Mouse (Mus musculus) layer of hippocampus, adult 8-10 months (tissue): ENCODE measurements at regions not wholly inside any gene's neighbourhood (a gene's known extent, or its start where the extent isn't known, plus 50 kb on each side); places are given as distances from the start of the nearest gene placed in this dataset.
A peak's percentile ranks its signal among the peaks of the same experiment; 100 is the strongest.

ENCODE experiments used
- DNase-seq, 2 experiments: peaks; one replicate each; pipeline ENCODE4 v3.0.0; 2022; ENCODE audit warnings: low spot score in 2 of 2

- DNase-seq: no peak
Measured at GRCm38 (mm10) chr9:30174646-30175045, 211.7 kb upstream of the Ntm start.

GRCm38 (mm10) chr9:30175376-30175775, 212.4 kb upstream of the Ntm start:
- DNase-seq: no peak

- no peak for DNase-seq
Measured at GRCm38 (mm10) chr9:30183409-30183808, 220.5 kb upstream of the Ntm start.

- no peak for DNase-seq
Measured at GRCm38 (mm10) chr9:30184996-30185763, 222.2 kb upstream of the Ntm start.

- no peak for DNase-seq
Measured at GRCm38 (mm10) chr9:30186261-30186660, 223.3 kb upstream of the Ntm start.

- no peak for DNase-seq
Measured at GRCm38 (mm10) chr9:30190078-30190477, 227.1 kb upstream of the Ntm start.

- DNase-seq: peak; percentile 30 to 45
Measured at GRCm38 (mm10) chr9:30191119-30191518, 228.2 kb upstream of the Ntm start.

GRCm38 (mm10) chr9:30191902-30192301, 229.0 kb upstream of the Ntm start:
- DNase-seq: no peak

- DNase-seq: no peak
Measured at GRCm38 (mm10) chr9:30194866-30195265, 231.9 kb upstream of the Ntm start.

GRCm38 (mm10) chr9:30202411-30202810, 224.5 kb upstream of the Snx19 start:
- DNase-seq: no peak

- DNase-seq: no peak
Measured at GRCm38 (mm10) chr9:30207631-30208030, 219.3 kb upstream of the Snx19 start.

- DNase-seq: no peak
Measured at GRCm38 (mm10) chr9:30209806-30210205, 217.1 kb upstream of the Snx19 start.

GRCm38 (mm10) chr9:30212471-30213075, 214.3 kb upstream of the Snx19 start:
- DNase-seq: peak; percentile 70

GRCm38 (mm10) chr9:30234501-30235163, 192.3 kb upstream of the Snx19 start:
- DNase-seq: peak; percentile 26 to 29

- no peak for DNase-seq
Measured at GRCm38 (mm10) chr9:30235791-30236190, 191.1 kb upstream of the Snx19 start.

GRCm38 (mm10) chr9:30242107-30242506, 184.8 kb upstream of the Snx19 start:
- no peak for DNase-seq

- peak; percentile 38 to 77 for DNase-seq
Measured at GRCm38 (mm10) chr9:30264533-30265168, 162.3 kb upstream of the Snx19 start.

- DNase-seq: no peak
Measured at GRCm38 (mm10) chr9:30271081-30271480, 155.8 kb upstream of the Snx19 start.

GRCm38 (mm10) chr9:30273836-30274235, 153.1 kb upstream of the Snx19 start:
- no peak for DNase-seq

GRCm38 (mm10) chr9:30278231-30278630, 148.7 kb upstream of the Snx19 start:
- DNase-seq: no peak

GRCm38 (mm10) chr9:30283080-30283770, 143.7 kb upstream of the Snx19 start:
- DNase-seq: no peak
